Mouse (Mus musculus) embryonic fibroblast, embryonic 13.5 days (primary cell): ENCODE measurements around the gene Zbtb12.

Experiments
- CTCF ChIP-seq: IDR thresholded peaks from 2 replicates; pipeline ENCODE4 v1.5.1; 2011; ENCODE audit warnings: mild to moderate bottlenecking, control low read depth, low read length, moderate library complexity, borderline replicate concordance; ENCODE audit not compliant: insufficient read depth
- POLR2A ChIP-seq: IDR thresholded peaks from 2 replicates; pipeline ENCODE4 v1.6.1; 2011; ENCODE audit warnings: low read depth, mild to moderate bottlenecking, control low read depth, low read length, moderate library complexity

DNA sequence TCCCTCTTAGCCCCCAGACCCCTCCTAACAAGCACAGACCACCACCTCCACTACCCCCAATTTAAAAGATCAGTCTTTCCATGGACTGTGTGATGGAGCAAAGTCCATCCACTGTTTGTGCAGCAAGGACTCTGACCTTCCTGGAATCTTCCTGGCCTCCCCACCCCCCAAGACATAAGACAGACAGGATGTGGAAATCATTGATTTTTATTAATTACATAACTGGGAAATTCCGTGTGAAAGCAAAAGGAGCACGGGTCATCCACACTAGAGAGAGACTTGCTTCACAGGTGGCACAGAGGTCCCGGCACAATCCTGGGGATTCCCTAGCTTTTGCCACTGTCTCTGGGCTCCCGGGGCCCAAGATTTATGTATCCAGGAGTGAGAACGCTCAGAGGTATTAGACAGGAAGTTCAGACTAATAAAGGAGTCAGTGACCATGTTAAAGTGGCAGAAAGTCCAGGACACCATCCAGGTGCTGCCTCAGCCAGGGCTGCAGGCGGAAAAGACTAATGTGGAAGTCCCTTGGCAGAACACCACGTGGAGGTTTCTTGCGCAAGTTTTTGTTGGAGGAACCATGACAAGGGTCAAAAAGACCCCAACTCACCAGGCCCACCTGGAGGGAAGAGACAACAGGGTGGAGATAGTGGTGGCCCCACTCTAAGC lies 16.7 kb upstream of the Zbtb12 start, which contains the start of gene Cfb:
- TF ChIP-seq POLR2A: no peak
- TF ChIP-seq CTCF: no peak
